Mouse (Mus musculus) liver, embryonic 16.5 days (tissue): ENCODE measurements at regions not wholly inside any gene's neighbourhood (a gene's known extent, or its start where the extent isn't known, plus 50 kb on each side); places are given as distances from the start of the nearest gene placed in this dataset.

Experiments
- ATAC-seq: fragments of 200-750 bp; cut with Nextera tagmentation; 2 replicates; pipeline ENCODE4 v1.8.0; 2017; ENCODE audit warnings: low read depth, mild to moderate bottlenecking, moderate number of reproducible peaks, moderate library complexity
- H3K27ac ChIP-seq: fragments of 300-500 bp; sonication (generic); 2 replicates; pipeline ENCODE4 v1.5.1; 2014; ENCODE audit warnings: mild to moderate bottlenecking, low read length
- H3K27me3 ChIP-seq: fragments of 300-500 bp; sonication (generic); 2 replicates; pipeline ENCODE4 v1.6.1; 2014; ENCODE audit warnings: low read depth, low read length, mixed read lengths; ENCODE audit not compliant: control insufficient read depth, insufficient read depth
- H3K36me3 ChIP-seq: fragments of 300-500 bp; sonication (generic); 2 replicates; pipeline ENCODE4 v1.6.1; 2014; ENCODE audit warnings: mild to moderate bottlenecking; ENCODE audit not compliant: control insufficient read depth, insufficient read depth
- H3K4me1 ChIP-seq: fragments of 300-500 bp; sonication (generic); 2 replicates; pipeline ENCODE4 v1.6.1; 2014; ENCODE audit warnings: low read depth, low read length, mixed read lengths; ENCODE audit not compliant: control insufficient read depth
- H3K4me2 ChIP-seq: fragments of 300-500 bp; sonication (generic); 2 replicates; pipeline ENCODE4 v1.6.1; 2014; ENCODE audit warnings: low read depth, low read length, mixed read lengths
- H3K4me3 ChIP-seq: fragments of 300-500 bp; sonication (generic); 2 replicates; pipeline ENCODE4 v1.5.1; 2014; ENCODE audit warnings: low read depth, mild to moderate bottlenecking, low read length
- H3K9ac ChIP-seq: fragments of 300-500 bp; sonication (generic); 2 replicates; pipeline ENCODE4 v1.6.1; 2014; ENCODE audit warnings: low read depth, low read length
- H3K9me3 ChIP-seq: fragments of 300-500 bp; sonication (generic); replicated peaks from 2 replicates; pipeline ENCODE4 v1.6.1; 2016; ENCODE audit warnings: low read length; ENCODE audit not compliant: control insufficient read depth
- WGBS: fragments of 180-500 bp; shearing (Covaris S2); extraction: QIAGEN DNeasy Blood & Tissue Kit; methylation state at CpG from one replicate; pipeline ENCODE4 v1.1.7; 2014; ENCODE audit not compliant: insufficient replicate concordance; 5-methylcytosine and 5-hydroxymethylcytosine counted together

GRCm38 (mm10) chr5:111877165-111877793 is 143.6 kb downstream of the Gm26897 start:
- Histone ChIP-seq H3K4me3 (no peak overlapping the region), H3K36me3 (no peaks in the 10 kb centered on the region), H3K27me3 (no peaks in the 10 kb centered on the region), H3K27ac (no peak overlapping the region), H3K4me1 (no peaks in the 10 kb centered on the region), H3K4me2 (no peak overlapping the region), H3K9me3 (0 out of 2 replicates have a peak, but pooled peaks cover 1% of the 10 kb centered on the region), H3K9ac (no peak overlapping the region)
- no peak for ATAC-seq
- WGBS, result 9% methylated on average over 8 of the region's 8 CpGs

- H3K9me3 ChIP-seq, result no peaks in the 10 kb centered on the region
- no peaks in the 10 kb centered on the region for H3K4me1 ChIP-seq
- H3K36me3 ChIP-seq, result no peaks in the 10 kb centered on the region
- H3K4me3 ChIP-seq, result no peak overlapping the region
- no peak overlapping the region for H3K4me2 ChIP-seq
- no peaks in the 10 kb centered on the region for H3K27me3 ChIP-seq
- H3K9ac ChIP-seq, result no peak overlapping the region
- no peak overlapping the region for H3K27ac ChIP-seq
- ATAC-seq, result no peak
These were observed 145.3 kb downstream of the Gm26897 start for GRCm38 (mm10) chr5:111879044-111879443.

- H3K27ac ChIP-seq, result no peak overlapping the region
- H3K4me2 ChIP-seq, result no peak overlapping the region
- ATAC-seq, result no peak
- 44% methylated on average over 2 of the region's 2 CpGs for WGBS
- H3K27me3 ChIP-seq, result no peaks in the 10 kb centered on the region
- H3K9ac ChIP-seq, result no peak overlapping the region
- H3K4me3 ChIP-seq, result no peak overlapping the region
- H3K4me1 ChIP-seq, result no peaks in the 10 kb centered on the region
- H3K36me3 ChIP-seq, result no peaks in the 10 kb centered on the region
- H3K9me3 ChIP-seq, result no peaks in the 10 kb centered on the region
These were observed 146.5 kb downstream of the Gm26897 start for GRCm38 (mm10) chr5:111880268-111880667.

- Histone ChIP-seq H3K27me3 (no peaks in the 10 kb centered on the region), H3K4me1 (no peaks in the 10 kb centered on the region), H3K27ac (no peak overlapping the region), H3K9me3 (no peaks in the 10 kb centered on the region), H3K36me3 (no peaks in the 10 kb centered on the region), H3K4me3 (no peak overlapping the region), H3K9ac (no peak overlapping the region), H3K4me2 (no peak overlapping the region)
- no peak for ATAC-seq
- 26% methylated on average over 5 of the region's 5 CpGs for WGBS
These were observed 147.8 kb downstream of the Gm26897 start for GRCm38 (mm10) chr5:111881517-111881916.

- Histone ChIP-seq H3K4me1 (no peaks in the 10 kb centered on the region), H3K27ac (no peak overlapping the region), H3K4me3 (no peak overlapping the region), H3K4me2 (no peak overlapping the region), H3K36me3 (no peaks in the 10 kb centered on the region), H3K9me3 (no peaks in the 10 kb centered on the region), H3K27me3 (no peaks in the 10 kb centered on the region), H3K9ac (no peak overlapping the region)
- ATAC-seq, result no peak
- 51% methylated on average over 4 of the region's 4 CpGs for WGBS
These were observed 153.6 kb downstream of the Gm26897 start for GRCm38 (mm10) chr5:111887281-111887680.

GRCm38 (mm10) chr5:111890800-111891199 is 157.1 kb downstream of the Gm26897 start:
- Histone ChIP-seq H3K27ac (no peak overlapping the region), H3K4me2 (no peak overlapping the region), H3K4me1 (no peaks in the 10 kb centered on the region), H3K36me3 (no peaks in the 10 kb centered on the region), H3K9me3 (no peaks in the 10 kb centered on the region), H3K4me3 (no peak overlapping the region), H3K27me3 (no peaks in the 10 kb centered on the region), H3K9ac (no peak overlapping the region)
- WGBS, result 51% methylated on average over 7 of the region's 7 CpGs
- ATAC-seq, result no peak

- no peaks in the 10 kb centered on the region for H3K36me3 ChIP-seq
- H3K9ac ChIP-seq, result no peak overlapping the region
- 59% methylated on average over 8 of the region's 8 CpGs for WGBS
- H3K9me3 ChIP-seq, result no peaks in the 10 kb centered on the region
- H3K4me3 ChIP-seq, result no peak overlapping the region
- no peak overlapping the region for H3K4me2 ChIP-seq
- ATAC-seq, result no peak
- H3K27me3 ChIP-seq, result no peaks in the 10 kb centered on the region
- no peak overlapping the region for H3K27ac ChIP-seq
- no peaks in the 10 kb centered on the region for H3K4me1 ChIP-seq
These were observed 157.6 kb downstream of the Gm26897 start for GRCm38 (mm10) chr5:111891261-111891693.

- no peak overlapping the region for H3K4me2 ChIP-seq
- H3K27me3 ChIP-seq, result no peaks in the 10 kb centered on the region
- H3K9ac ChIP-seq, result no peak overlapping the region
- no peak for ATAC-seq
- H3K4me1 ChIP-seq, result no peaks in the 10 kb centered on the region
- H3K9me3 ChIP-seq, result no peaks in the 10 kb centered on the region
- no peak overlapping the region for H3K4me3 ChIP-seq
- no peak overlapping the region for H3K27ac ChIP-seq
- H3K36me3 ChIP-seq, result no peaks in the 10 kb centered on the region
- WGBS, result 35% methylated on average over 3 of the region's 3 CpGs
These were observed 159.2 kb downstream of the Gm26897 start for GRCm38 (mm10) chr5:111892956-111893355.

GRCm38 (mm10) chr5:111893905-111894311 is 160.2 kb downstream of the Gm26897 start:
- WGBS, result 2% methylated on average over 11 of the region's 11 CpGs
- Histone ChIP-seq H3K36me3 (no peaks in the 10 kb centered on the region), H3K9me3 (no peaks in the 10 kb centered on the region), H3K9ac (no peak overlapping the region), H3K4me2 (no peak overlapping the region), H3K4me1 (no peaks in the 10 kb centered on the region), H3K27me3 (no peaks in the 10 kb centered on the region), H3K27ac (no peak overlapping the region), H3K4me3 (no peak overlapping the region)
- ATAC-seq, result no peak
